Mouse (Mus musculus) kidney, postnatal 10 days (tissue): ENCODE results near the gene Rhbdd3.
A peak's percentile ranks its signal among the peaks of the same experiment; 100 is the strongest.

ENCODE experiments used
- DNase-seq: peaks from one replicate; pipeline ENCODE4 v3.0.0; 2021; ENCODE audit warnings: mixed read lengths

Rhbdd3 gene

DNA sequence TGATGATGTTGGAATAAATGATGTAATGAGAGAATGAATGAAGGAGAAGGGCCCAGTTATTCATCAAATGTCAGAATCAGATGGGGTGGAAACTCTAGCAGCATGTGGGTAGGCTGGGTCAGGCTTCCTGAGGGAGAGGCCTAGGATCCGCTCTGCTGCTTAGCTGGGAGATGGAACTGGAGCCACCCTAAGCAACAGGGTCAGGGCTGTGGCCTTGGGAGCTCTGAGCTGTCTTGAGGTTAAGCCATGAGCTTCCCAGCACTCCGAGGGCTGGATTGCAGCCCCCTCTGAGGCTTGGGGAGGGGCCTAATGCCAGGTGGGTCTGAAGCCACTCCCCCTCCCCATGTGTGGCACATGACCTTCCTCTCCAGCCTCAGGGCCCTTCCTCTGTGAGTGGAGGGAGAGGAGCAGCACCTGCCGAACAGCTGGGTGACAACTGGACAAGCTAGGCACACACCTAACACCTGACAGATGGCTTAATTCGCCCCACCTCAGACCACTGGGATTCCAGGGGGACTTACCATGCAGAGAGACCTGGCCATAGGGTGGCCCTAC is 31.5 kb downstream of the Rhbdd3 start:
- DNase-seq = no peak

DNA sequence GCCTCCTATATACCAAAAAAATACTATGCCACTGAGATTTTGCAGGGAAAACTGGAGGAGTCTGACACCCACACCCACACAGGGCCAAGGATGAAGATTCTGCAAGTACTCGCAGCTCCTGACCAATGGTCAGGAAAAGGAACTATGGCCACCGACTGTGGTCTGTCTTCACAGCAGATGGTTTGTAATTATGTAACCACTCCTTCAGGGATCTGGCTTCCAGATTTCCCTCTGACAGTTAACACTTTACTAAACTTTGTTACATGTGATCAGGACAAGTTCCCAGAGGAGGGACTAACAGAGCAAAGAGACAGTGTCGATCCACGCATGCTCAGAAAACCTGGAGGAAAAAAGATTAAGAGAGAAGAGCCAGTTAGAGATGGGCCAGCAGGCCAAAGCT is 34.0 kb downstream of the Rhbdd3 start:
- no peak for DNase-seq

DNA sequence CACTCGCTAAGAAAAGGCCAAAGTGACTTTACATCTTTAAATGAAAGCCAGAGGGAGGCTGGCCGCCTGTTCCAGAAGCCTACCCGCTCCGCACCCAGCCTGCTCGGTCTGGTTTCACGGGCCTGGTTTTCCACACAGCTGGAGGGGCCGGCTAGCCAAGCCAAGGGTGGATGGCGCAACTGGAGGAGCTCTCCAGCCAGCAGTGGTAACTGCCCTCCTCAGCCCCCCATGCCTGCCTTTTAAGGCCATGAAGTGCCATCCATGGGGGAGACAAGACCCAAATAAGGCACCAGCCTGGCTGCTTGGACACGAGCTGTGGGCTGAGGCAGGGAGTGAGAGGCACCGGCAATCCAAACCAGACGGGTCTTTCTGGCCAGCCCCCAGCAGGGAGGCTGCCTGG is 37.2 kb downstream of the Rhbdd3 start:
- peak; percentile 68 for DNase-seq

- no peak for DNase-seq
These were observed 39.9 kb downstream of the Rhbdd3 start for GRCm38 (mm10) chr11:5138642-5139041.

GRCm38 (mm10) chr11:5139372-5139771 is 40.6 kb downstream of the Rhbdd3 start:
- DNase-seq = no peak

GRCm38 (mm10) chr11:5140619-5141018 is 41.9 kb downstream of the Rhbdd3 start:
- DNase-seq = peak; percentile 91

DNA sequence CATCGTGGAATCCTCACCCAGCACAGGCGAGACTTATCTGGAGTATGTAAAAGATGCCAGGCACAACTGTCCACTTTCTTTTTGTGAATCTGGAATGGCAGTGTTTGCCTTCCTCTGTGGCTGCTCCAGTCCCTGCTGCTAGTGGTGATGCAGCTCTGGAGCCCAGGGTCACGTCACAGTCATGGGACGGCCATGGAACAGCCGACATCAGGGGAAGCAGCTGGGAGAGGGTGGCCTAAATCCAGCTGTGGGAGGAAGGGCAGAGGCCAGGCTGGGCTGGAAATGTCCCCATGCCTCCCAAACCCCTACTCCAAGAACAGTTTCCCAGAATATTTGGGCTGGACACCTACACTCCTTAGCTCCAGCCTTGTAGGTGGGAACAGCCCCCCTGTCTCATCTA is 42.5 kb downstream of the Rhbdd3 start:
- peak; percentile 65 for DNase-seq

GRCm38 (mm10) chr11:5141965-5142364 is 43.2 kb downstream of the Rhbdd3 start:
- DNase-seq = no peak

DNA sequence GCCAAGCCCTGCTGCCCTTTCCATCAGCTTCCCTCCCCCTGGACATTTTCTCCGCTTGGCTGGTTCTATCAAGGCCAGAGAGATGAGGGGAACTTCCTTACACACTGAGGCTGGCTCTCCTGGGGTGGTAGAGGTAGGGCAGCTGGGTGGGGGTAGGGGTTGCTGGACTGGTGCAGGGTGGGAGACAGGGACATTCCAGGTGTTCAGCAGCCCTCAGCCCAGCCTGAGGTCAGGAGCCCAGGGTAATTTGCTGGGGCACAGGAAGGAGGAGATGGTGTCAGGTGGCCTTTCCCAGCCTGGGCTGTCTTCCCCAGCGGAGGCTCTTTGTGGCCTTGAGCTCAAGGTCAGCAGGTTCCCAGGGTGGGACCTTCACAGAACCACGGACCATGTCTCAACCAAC is 46.9 kb downstream of the Rhbdd3 start:
- DNase-seq = peak; percentile 46

DNA sequence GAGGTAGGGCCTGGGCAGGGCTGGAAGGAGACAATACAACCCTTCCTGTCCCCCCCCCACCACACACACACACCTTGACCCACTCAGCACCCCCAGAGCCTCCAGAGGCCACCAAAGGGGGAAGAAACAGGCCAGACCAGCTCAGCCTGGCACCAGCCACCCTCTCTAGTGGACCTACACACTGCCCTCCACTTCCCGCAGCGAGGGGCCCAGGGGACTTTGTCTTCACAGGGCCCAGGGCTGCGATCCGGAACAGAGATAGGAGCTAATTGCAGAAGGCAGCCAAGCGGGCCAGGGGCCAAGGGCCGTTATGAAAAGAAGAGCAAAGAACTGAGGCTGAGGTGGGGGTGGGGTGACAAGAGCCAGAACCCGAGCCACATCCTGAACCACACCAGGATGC is 50.5 kb downstream of the Rhbdd3 start:
- DNase-seq = peak; percentile 86

DNA sequence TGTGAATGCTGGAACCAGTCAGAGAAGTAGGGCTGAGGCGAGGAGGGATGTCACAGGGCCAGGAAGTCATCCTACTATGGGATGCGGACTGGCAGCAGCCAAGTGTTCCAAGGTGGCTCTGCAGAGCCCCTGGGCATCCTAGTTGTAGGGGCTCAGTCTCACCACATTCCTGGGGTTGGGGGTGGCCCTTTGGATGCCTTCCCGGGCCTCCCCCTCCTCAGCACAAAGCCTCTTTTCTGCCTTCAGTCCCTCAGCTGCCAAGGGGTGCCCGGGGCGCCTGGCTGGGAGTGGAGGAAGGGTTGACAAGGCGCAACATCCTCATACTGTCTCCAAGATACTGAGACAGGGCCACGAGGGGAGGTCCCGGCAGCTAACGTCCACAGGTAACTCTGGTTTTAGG is 51.2 kb downstream of the Rhbdd3 start:
- peak; percentile 43 for DNase-seq

DNA sequence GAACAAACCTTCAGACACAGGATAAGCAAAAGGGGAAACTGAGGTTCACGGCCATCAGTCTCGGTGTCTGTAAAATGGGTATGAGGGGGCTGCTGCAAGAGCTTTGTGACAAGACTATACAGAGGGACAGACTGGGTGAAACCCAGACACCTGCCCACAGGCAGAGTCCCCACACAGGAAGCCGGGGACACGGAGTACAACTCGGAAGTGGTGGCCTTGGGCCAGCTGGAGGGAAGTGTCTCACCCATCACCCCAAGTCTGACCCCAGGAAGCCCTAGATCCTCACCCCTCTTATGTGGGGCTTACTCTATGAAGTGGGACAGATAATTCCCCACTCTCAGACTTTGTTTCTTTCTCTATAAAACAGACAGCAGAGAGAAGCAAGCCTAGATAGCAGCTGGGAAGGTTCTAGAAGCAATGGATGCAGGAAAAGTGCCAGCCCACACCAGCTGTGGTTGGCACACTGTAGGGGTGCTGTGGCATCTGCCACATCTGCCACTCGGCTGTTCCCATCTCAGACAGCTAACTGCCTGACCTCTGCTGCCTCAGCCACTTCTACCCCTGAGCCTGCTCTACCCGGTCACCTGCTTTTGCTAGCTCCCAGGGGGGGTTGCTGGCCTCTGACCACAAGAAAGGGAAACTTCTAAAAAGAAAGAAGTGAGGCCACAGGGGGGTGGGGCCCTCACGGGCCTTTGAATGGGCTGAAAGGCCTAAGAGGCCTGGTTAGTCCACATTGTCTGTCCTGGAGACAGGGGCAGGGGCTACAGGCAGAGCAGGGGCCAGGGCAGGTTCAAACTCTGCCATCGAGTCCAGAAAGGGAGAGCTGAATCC is 51.9 kb downstream of the Rhbdd3 start:
- DNase-seq = peak; percentile 58

GRCm38 (mm10) chr11:5151247-5151630 is 52.5 kb downstream of the Rhbdd3 start:
- DNase-seq = peak; percentile 65

DNA sequence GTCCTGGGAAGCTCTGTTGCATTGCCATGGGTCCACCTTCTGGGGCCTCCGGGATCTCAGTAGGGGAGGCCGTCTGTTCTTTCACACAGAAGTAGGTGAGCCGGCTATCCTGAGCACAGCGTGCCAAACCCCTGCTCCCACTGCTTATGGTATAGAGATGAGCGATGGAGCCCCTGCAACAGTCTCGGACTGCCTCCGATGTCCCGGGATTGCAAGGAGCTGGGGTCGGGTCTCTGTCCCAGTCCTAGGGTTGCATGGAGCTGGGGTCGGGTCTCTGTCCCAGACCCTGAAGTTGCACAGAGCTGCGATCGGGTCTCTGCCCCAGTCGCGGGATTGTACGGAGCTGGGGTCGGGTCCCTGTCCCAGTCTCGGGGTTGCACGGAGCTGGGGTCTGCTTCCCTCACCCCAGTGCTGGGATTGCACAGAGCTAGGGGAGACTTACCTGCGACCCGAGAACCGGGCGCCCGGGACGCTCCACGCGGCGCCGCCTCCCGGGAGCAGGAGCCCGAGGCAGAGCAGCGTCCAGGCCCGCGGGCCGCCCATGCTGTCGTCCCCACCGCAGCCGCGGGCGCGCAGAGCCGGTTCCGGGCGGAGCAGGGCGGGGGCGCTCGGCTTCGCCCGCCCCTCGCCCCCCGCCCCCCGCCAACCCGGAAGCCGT is 53.1 kb downstream of the Rhbdd3 start, which contains the start of gene Emid1:
Gene Emid1, minus strand, starts transcription at position 578 of the 658 bp plus-strand sequence.
- peak; percentile 75 for DNase-seq

DNA sequence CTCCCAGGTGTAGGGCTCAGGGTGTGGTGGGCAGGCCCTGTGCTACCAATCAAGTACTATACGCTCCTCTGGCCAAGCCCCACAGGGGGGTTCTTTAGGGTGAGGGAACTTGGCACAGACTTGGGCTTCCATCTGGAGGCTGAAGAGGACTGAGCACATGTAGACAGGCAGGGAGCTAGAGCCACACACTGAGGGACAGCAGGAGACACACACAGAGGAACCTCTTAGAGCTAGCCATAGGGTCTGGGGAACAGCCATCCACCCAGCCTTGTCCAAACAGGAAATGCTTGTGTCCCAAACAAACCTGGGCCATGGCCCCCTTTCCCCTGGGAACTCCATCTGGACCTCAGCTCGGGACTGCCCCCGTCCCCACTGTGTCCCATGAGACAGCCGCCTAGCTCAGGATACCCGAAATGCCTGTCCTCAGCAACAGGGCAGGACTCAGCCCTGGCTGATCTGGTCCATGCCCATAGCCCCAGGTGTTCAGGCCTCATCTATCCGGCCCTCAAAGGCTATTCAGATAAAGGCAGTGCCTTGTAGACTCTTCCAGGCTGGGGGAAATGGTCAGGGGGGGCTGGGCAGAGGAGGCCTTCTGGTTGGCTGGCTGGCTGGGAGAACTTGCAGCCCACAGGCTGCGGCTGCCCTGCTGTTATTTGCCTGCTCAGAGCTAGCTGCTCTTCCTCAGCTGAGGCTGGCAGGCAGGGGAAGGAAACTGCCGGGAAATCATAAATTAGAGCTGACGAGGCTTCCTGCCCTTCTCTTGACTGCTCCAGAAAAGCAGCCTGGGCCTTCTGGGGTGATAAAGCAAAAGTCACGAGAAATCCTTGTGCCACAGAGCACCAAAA is 56.5 kb downstream of the Rhbdd3 start:
- peak; percentile 76 for DNase-seq
